Mouse (Mus musculus): ENCODE measurements around the gene Olfr19.
"Not testable (repeated sequence)": the region's sequence is repeated elsewhere in the genome, so short reads cannot be mapped to it uniquely, and the experiment has no call there.

Gene Olfr19

DNA sequence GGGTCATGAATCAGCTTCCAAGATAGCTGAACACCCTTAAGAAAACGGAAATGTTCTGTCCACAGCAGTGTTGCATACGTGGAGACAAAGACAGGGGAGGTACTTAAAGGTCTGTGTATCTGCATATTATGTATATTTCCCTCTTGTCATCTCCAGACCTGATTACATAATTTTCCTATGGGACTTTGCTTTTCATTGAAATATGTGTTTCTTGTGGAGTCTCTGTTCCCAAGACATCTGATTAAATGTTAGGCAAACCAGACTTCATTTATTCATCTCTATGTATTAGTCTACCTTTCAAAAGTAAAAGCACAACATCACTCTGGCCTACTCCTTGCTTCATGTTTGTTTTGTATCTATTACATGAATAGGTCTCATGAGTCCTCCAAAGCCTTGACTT, at the start of gene Olfr19:
Gene Olfr19, minus strand, starts transcription at position 101 of the 400 bp plus-strand sequence.
- DNase-seq, result no peak

DNA sequence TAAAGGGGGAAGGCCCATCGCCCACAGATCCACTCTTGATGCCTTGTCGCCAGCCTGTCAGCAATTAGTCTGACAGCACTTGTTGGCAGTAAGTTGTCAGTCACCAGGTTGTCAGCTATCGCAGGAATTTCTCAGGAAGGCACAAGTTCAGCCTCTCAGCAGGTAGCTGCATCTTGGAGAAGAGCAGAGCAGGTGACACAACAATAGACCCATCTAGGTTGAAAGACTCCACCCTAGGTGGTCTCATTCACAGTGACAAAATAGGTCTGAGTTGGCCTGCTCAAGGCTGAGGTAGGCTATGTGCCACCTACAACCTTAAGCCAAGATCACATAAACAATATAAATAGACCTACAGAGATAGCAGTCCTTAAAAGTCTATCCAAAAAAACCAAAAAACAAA, 8.8 kb upstream of the Olfr19 start:
- DNase-seq, result no peak

GRCm38 (mm10) chr16:16684053-16684452, 7.8 kb upstream of the Olfr19 start:
- no peak for DNase-seq

DNA sequence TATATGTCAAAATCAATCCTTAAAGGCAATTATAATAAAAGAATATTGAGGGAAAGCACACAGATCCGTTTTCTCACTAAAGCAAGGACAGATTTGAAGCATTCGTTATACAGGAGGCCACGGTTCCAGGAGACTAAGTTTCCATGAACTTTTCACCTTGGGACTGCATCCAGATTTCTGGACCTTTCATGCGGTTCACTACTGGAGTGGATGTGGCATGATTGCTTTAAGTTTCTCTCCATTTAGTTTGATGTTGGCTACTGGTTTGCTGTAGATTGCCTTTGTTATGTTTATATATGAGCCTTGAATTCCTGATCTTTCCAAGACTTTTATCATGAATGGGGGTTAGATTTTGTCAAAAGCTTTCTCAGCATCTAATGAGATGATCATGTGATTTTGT, 11.2 kb downstream of the Olfr19 start:
- no peak for DNase-seq

- not testable (repeated sequence) for DNase-seq
Observed at GRCm38 (mm10) chr16:16664516-16664915, 11.7 kb downstream of the Olfr19 start.

GRCm38 (mm10) chr16:16645148-16645547, 31.1 kb downstream of the Olfr19 start:
- no peak for DNase-seq

GRCm38 (mm10) chr16:16633730-16634129, 42.5 kb downstream of the Olfr19 start:
- no peak for DNase-seq

Measured in kidney, postnatal 14 days (tissue).